25 mouse cellular contexts compared by ENCODE assay signal in genomic region chr11:34406850-34407249, GRCm38 (mm10).
DNase-seq lines count a peak whose midpoint lies in the region; ATAC-seq lines count a peak whose summit lies in the region.
"Had no signal": no experiment of that assay in that cellular context is flagged by ENCODE, and none has a peak within 500 bp of the region (broad histone marks: within the 10 kb centered on the region; RNA-seq: fewer than 3 reads in every experiment).

No protein-coding gene starts in this region.

- no peak; the same call in 1 of the 2 replicates for ATAC-seq in embryonic facial prominence, embryonic 14.5 days (ENCODE audit: low read depth)
- ATAC-seq in midbrain, embryonic 12.5 days (ENCODE audit: low FRiP score, low read depth): peak; percentile 48; the same call in 1 of the 2 replicates
- no peak for ATAC-seq in midbrain, embryonic 11.5 days (ENCODE audit: low FRiP score)
- ATAC-seq in midbrain, embryonic 15.5 days (replicated peaks): peak; percentile 67; the same call in 1 of the 2 replicates
- ATAC-seq: CD4-positive, CD25-positive, alpha-beta regulatory T cell, adult 4 months; forebrain, embryonic 14.5 days; intestine, postnatal 0 days had no signal

- no peak overlapping the region for H3K4me2 ChIP-seq in embryonic facial prominence, embryonic 14.5 days (ENCODE audit: low read depth, low read length)
- H3K4me2 ChIP-seq in midbrain, embryonic 12.5 days (replicated peaks): no peak overlapping the region
- H3K4me2 ChIP-seq in midbrain, embryonic 11.5 days: no peak overlapping the region
- no peak overlapping the region for H3K4me2 ChIP-seq in midbrain, embryonic 15.5 days
- H3K4me2 ChIP-seq: embryonic facial prominence, embryonic 15.5 days; heart, embryonic 12.5 days; heart, embryonic 15.5 days; hindbrain, embryonic 14.5 days had no signal

- H3K4me1 ChIP-seq in embryonic facial prominence, embryonic 14.5 days (ENCODE audit: control insufficient read depth, insufficient read depth, low read length): no peaks in the 10 kb centered on the region
- peaks cover 16% of the 10 kb centered on the region for H3K4me1 ChIP-seq in embryonic facial prominence, embryonic 10.5 days
- H3K4me1 ChIP-seq in midbrain, embryonic 12.5 days: peaks cover 14% of the 10 kb centered on the region; the same call in 1 of the 2 replicates
- H3K4me1 ChIP-seq in midbrain, embryonic 11.5 days (ENCODE audit: control insufficient read depth, insufficient read depth, low read length): peaks cover 8% of the 10 kb centered on the region
- peaks cover 13% of the 10 kb centered on the region for H3K4me1 ChIP-seq in midbrain, embryonic 15.5 days
- H3K4me1 ChIP-seq: embryonic facial prominence, embryonic 15.5 days; heart, embryonic 15.5 days had no signal

- H3K36me3 ChIP-seq in embryonic facial prominence, embryonic 14.5 days (ENCODE audit: control insufficient read depth, insufficient read depth, low read length): no peaks in the 10 kb centered on the region
- no peaks in the 10 kb centered on the region for H3K36me3 ChIP-seq in embryonic facial prominence, embryonic 10.5 days (replicated peaks)
- no peaks in the 10 kb centered on the region for H3K36me3 ChIP-seq in midbrain, embryonic 12.5 days
- H3K36me3 ChIP-seq in midbrain, embryonic 11.5 days (ENCODE audit: control insufficient read depth, insufficient read depth, low read length): no peaks in the 10 kb centered on the region
- no peaks in the 10 kb centered on the region for H3K36me3 ChIP-seq in midbrain, embryonic 15.5 days (replicated peaks)
- H3K36me3 ChIP-seq: embryonic facial prominence, embryonic 15.5 days; heart, embryonic 12.5 days; heart, embryonic 15.5 days; hindbrain, embryonic 10.5 days had no signal

- H3K9ac ChIP-seq in embryonic facial prominence, embryonic 14.5 days (ENCODE audit: low read depth, low read length): no peak overlapping the region
- no peak overlapping the region for H3K9ac ChIP-seq in midbrain, embryonic 12.5 days (replicated peaks)
- no peak overlapping the region for H3K9ac ChIP-seq in midbrain, embryonic 11.5 days (ENCODE audit: low read length)
- no peak overlapping the region for H3K9ac ChIP-seq in midbrain, embryonic 15.5 days
- H3K9ac ChIP-seq: embryonic facial prominence, embryonic 15.5 days; heart, embryonic 12.5 days; heart, embryonic 15.5 days; hindbrain, embryonic 14.5 days had no signal

- H3K9me3 ChIP-seq in embryonic facial prominence, embryonic 14.5 days (ENCODE audit: control insufficient read depth, low read length): no peaks in the 10 kb centered on the region
- H3K9me3 ChIP-seq in embryonic facial prominence, embryonic 10.5 days: no peaks in the 10 kb centered on the region
- H3K9me3 ChIP-seq in midbrain, embryonic 12.5 days: no peaks in the 10 kb centered on the region
- H3K9me3 ChIP-seq in midbrain, embryonic 11.5 days (ENCODE audit: control insufficient read depth, low read length): no peaks in the 10 kb centered on the region
- no peaks in the 10 kb centered on the region for H3K9me3 ChIP-seq in midbrain, embryonic 15.5 days
- H3K9me3 ChIP-seq: embryonic facial prominence, embryonic 15.5 days; heart, embryonic 12.5 days; heart, embryonic 15.5 days; hindbrain, embryonic 10.5 days had no signal

- 32% methylated on average over 5 of the region's 5 CpGs for WGBS in embryonic facial prominence, embryonic 14.5 days
- 48% methylated on average over 5 of the region's 5 CpGs for WGBS in embryonic facial prominence, embryonic 10.5 days
- WGBS in midbrain, embryonic 12.5 days: 13% methylated on average over 5 of the region's 5 CpGs
- WGBS in midbrain, embryonic 11.5 days: 22% methylated on average over 5 of the region's 5 CpGs
- WGBS in midbrain, embryonic 15.5 days: 15% methylated on average over 5 of the region's 5 CpGs

- H3K4me3 ChIP-seq in embryonic facial prominence, embryonic 14.5 days (ENCODE audit: low read depth, low read length): no peak overlapping the region
- no peak overlapping the region for H3K4me3 ChIP-seq in embryonic facial prominence, embryonic 10.5 days
- H3K4me3 ChIP-seq in midbrain, embryonic 12.5 days: no peak overlapping the region
- no peak overlapping the region for H3K4me3 ChIP-seq in midbrain, embryonic 11.5 days (ENCODE audit: low read depth, low read length)
- no peak overlapping the region for H3K4me3 ChIP-seq in midbrain, embryonic 15.5 days
- H3K4me3 ChIP-seq: embryonic facial prominence, embryonic 15.5 days; gastrocnemius, adult 2 months; heart, embryonic 12.5 days; heart, embryonic 15.5 days; hindbrain, embryonic 10.5 days had no signal

- DNase-seq in embryonic facial prominence, embryonic 14.5 days (ENCODE audit: low spot score): peak; percentile 26
- no peak for DNase-seq in embryonic facial prominence, embryonic 10.5 days (ENCODE audit: low spot score)
- DNase-seq in midbrain, embryonic 11.5 days (ENCODE audit: low spot score, missing footprints): no peak
- DNase-seq in A20 (ENCODE audit: low read depth, low spot score): peak; percentile 7
- DNase-seq in gastrocnemius, adult 18-20 months (ENCODE audit: low spot score): no peak
- DNase-seq: adrenal gland, postnatal 14 days; cerebellum, adult 11-12 months; cerebellum, adult 8-10 months; cerebellum, postnatal 10 days; cerebellum, postnatal 36 days; gastrocnemius, adult 2 months; gastrocnemius, postnatal 14 days; heart, adult 18-20 months; heart, postnatal 10 days; heart, postnatal 36 days had no signal

- H3K27ac ChIP-seq in embryonic facial prominence, embryonic 14.5 days (replicated peaks; ENCODE audit: low read depth, low read length): no peak overlapping the region
- H3K27ac ChIP-seq in embryonic facial prominence, embryonic 10.5 days (replicated peaks): no peak overlapping the region
- H3K27ac ChIP-seq in midbrain, embryonic 12.5 days (replicated peaks): no peak overlapping the region
- no peak overlapping the region for H3K27ac ChIP-seq in midbrain, embryonic 11.5 days (ENCODE audit: low read depth, low read length)
- no peak overlapping the region for H3K27ac ChIP-seq in midbrain, embryonic 15.5 days
- H3K27ac ChIP-seq: embryonic facial prominence, embryonic 15.5 days; gastrocnemius, adult 2 months; heart, embryonic 15.5 days; hindbrain, embryonic 10.5 days; hindbrain, embryonic 14.5 days had no signal

- H3K27me3 ChIP-seq in embryonic facial prominence, embryonic 14.5 days (replicated peaks; ENCODE audit: control insufficient read depth, insufficient read depth, low read length): no peaks in the 10 kb centered on the region; the same call in 1 of the 2 replicates
- H3K27me3 ChIP-seq in embryonic facial prominence, embryonic 10.5 days (replicated peaks; ENCODE audit: low read depth, poor library complexity, severe bottlenecking): no peaks in the 10 kb centered on the region
- H3K27me3 ChIP-seq in midbrain, embryonic 12.5 days: peaks cover 16% of the 10 kb centered on the region; the same call in 1 of the 2 replicates
- H3K27me3 ChIP-seq in midbrain, embryonic 11.5 days (ENCODE audit: control insufficient read depth, insufficient read depth, low read length): no peaks in the 10 kb centered on the region
- no peaks in the 10 kb centered on the region for H3K27me3 ChIP-seq in midbrain, embryonic 15.5 days (replicated peaks)
- H3K27me3 ChIP-seq: embryonic facial prominence, embryonic 15.5 days; heart, embryonic 12.5 days; heart, embryonic 15.5 days had no signal

Comparison
In these comparisons a context has a peak if more than half of its experiments do, and no peak if none do; other contexts are left out.
1. ATAC-seq: peak in midbrain, embryonic 12.5 days (single experiment) and midbrain, embryonic 15.5 days (single experiment); none in embryonic facial prominence, embryonic 14.5 days (single experiment) and midbrain, embryonic 11.5 days (single experiment).
2. DNase-seq: peak in embryonic facial prominence, embryonic 14.5 days (single experiment) and A20 (single experiment); none in embryonic facial prominence, embryonic 10.5 days (single experiment), midbrain, embryonic 11.5 days (single experiment) and gastrocnemius, adult 18-20 months (single experiment).